In genomic region chrX:19311377-19311776, GRCm38 (mm10) we compare ENCODE assay signal across 25 mouse cellular contexts.
DNase-seq lines count a peak whose midpoint lies in the region; ATAC-seq lines count a peak whose summit lies in the region.
"Had no signal": no experiment of that assay in that cellular context is flagged by ENCODE, and none has a peak within 500 bp of the region (broad histone marks: within the 10 kb centered on the region; RNA-seq: fewer than 3 reads in every experiment).

No protein-coding gene starts in this region.

- no peak overlapping the region for H3K9ac ChIP-seq in midbrain, embryonic 15.5 days
- H3K9ac ChIP-seq: embryonic facial prominence, embryonic 13.5 days; forebrain, embryonic 12.5 days; forebrain, embryonic 15.5 days; heart, embryonic 13.5 days; hindbrain, embryonic 12.5 days; hindbrain, embryonic 15.5 days had no signal

- no peak overlapping the region for H3K4me2 ChIP-seq in midbrain, embryonic 15.5 days
- H3K4me2 ChIP-seq: embryonic facial prominence, embryonic 13.5 days; forebrain, embryonic 12.5 days; forebrain, embryonic 15.5 days; heart, embryonic 13.5 days; hindbrain, embryonic 12.5 days; hindbrain, embryonic 15.5 days had no signal

- H3K4me1 ChIP-seq in midbrain, embryonic 15.5 days: no peaks in the 10 kb centered on the region
- H3K4me1 ChIP-seq: embryonic facial prominence, embryonic 10.5 days; embryonic facial prominence, embryonic 13.5 days; forebrain, embryonic 12.5 days; forebrain, embryonic 15.5 days; heart, embryonic 10.5 days; heart, embryonic 13.5 days; hindbrain, embryonic 12.5 days; hindbrain, embryonic 15.5 days had no signal

- H3K36me3 ChIP-seq in midbrain, embryonic 15.5 days (replicated peaks): no peaks in the 10 kb centered on the region
- H3K36me3 ChIP-seq: embryonic facial prominence, embryonic 10.5 days; embryonic facial prominence, embryonic 13.5 days; forebrain, embryonic 12.5 days; forebrain, embryonic 15.5 days; heart, embryonic 10.5 days; heart, embryonic 13.5 days; hindbrain, embryonic 12.5 days; hindbrain, embryonic 15.5 days had no signal

- no peaks in the 10 kb centered on the region for H3K9me3 ChIP-seq in midbrain, embryonic 15.5 days
- H3K9me3 ChIP-seq: embryonic facial prominence, embryonic 10.5 days; embryonic facial prominence, embryonic 13.5 days; forebrain, embryonic 12.5 days; forebrain, embryonic 15.5 days; heart, embryonic 10.5 days; heart, embryonic 13.5 days; hindbrain, embryonic 12.5 days; hindbrain, embryonic 15.5 days had no signal

- 60% methylated on average over 1 of the region's 1 CpGs for WGBS in midbrain, embryonic 15.5 days

- DNase-seq in cerebellum, postnatal 4 days (ENCODE audit: low spot score in 2 of 2): no peak
- peak; percentile 74 for DNase-seq in cerebellum, adult 11-12 months
- DNase-seq in cerebellum, adult 8-10 months: peak; percentile 49
- peak; percentile 42 to 46 for DNase-seq in cerebellum, postnatal 25 days
- DNase-seq in kidney, postnatal 36 days: no peak
- no peak for DNase-seq in heart, postnatal 4 days
- DNase-seq: adrenal gland, adult 8-10 months; adrenal gland, postnatal 25 days; embryo, embryonic 11 days; gastrocnemius, postnatal 25 days; heart, adult 2 months; heart, postnatal 14 days had no signal

- H3K4me3 ChIP-seq in midbrain, embryonic 15.5 days: no peak overlapping the region
- H3K4me3 ChIP-seq: embryonic facial prominence, embryonic 10.5 days; embryonic facial prominence, embryonic 13.5 days; erythroblast, embryonic 14.5 days; forebrain, embryonic 12.5 days; forebrain, embryonic 15.5 days; heart, adult 2 months; heart, embryonic 10.5 days; heart, embryonic 13.5 days; hindbrain, embryonic 12.5 days; hindbrain, embryonic 15.5 days had no signal

- ATAC-seq in cerebellum, adult (ENCODE audit: insufficient number of reproducible peaks, low FRiP score, low TSS enrichment): peak; percentile 90
- no peak for ATAC-seq in midbrain, embryonic 15.5 days (replicated peaks)
- ATAC-seq: activated CD4-positive, CD25-positive, alpha-beta regulatory T cell, adult 4 months; forebrain, embryonic 15.5 days; intestine, postnatal 0 days had no signal

- no peaks in the 10 kb centered on the region for H3K27me3 ChIP-seq in midbrain, embryonic 15.5 days (replicated peaks)
- H3K27me3 ChIP-seq: embryonic facial prominence, embryonic 13.5 days; forebrain, embryonic 12.5 days; forebrain, embryonic 15.5 days; heart, embryonic 13.5 days; hindbrain, embryonic 12.5 days; hindbrain, embryonic 15.5 days had no signal

- H3K27ac ChIP-seq in midbrain, embryonic 15.5 days: no peak overlapping the region
- H3K27ac ChIP-seq: embryonic facial prominence, embryonic 10.5 days; embryonic facial prominence, embryonic 13.5 days; forebrain, embryonic 12.5 days; forebrain, embryonic 15.5 days; heart, adult 2 months; heart, embryonic 10.5 days; heart, embryonic 13.5 days; hindbrain, embryonic 12.5 days; hindbrain, embryonic 15.5 days had no signal

Comparison
In these comparisons a context has a peak if more than half of its experiments do, and no peak if none do; other contexts are left out.
1. DNase-seq: peak in cerebellum, adult 11-12 months (single experiment), cerebellum, adult 8-10 months (single experiment) and cerebellum, postnatal 25 days (2 of 2); none in cerebellum, postnatal 4 days (0 of 2), kidney, postnatal 36 days (0 of 2) and heart, postnatal 4 days (single experiment).